Mouse (Mus musculus): ENCODE measurements around the gene Shisa6. TPM values are rescaled to one million over a fixed set of nuclear protein-coding genes. Genes with fewer than 3 reads are reported as not detected.

Shisa6 gene
- polyA plus RNA-seq (2014; fragmentation: Nextera tagmentation; extraction: Ambion mirVana), result 11.6 and 12.4 TPM in 2 replicates

- H3K9ac ChIP-seq (replicated peaks; ENCODE audit: low read depth, low read length), result peak within 1 kb of the TSS; percentile 74
- H3K36me3 ChIP-seq (ENCODE audit: control insufficient read depth, insufficient read depth, low read length), result no peaks in the 10 kb centered on the region
- no peaks in the 10 kb centered on the region for H3K9me3 ChIP-seq (ENCODE audit: control insufficient read depth, low read length)
- WGBS, result 1% methylated on average over 50 of the region's 89 CpGs
- peaks cover 7% of the 10 kb centered on the region; the same call in 1 of the 2 replicates for H3K27me3 ChIP-seq (ENCODE audit: control insufficient read depth, insufficient read depth, low read length)
- peak; percentile 77 for ATAC-seq (ENCODE audit: low read depth)
- peak within 1 kb of the TSS; percentile 69 for H3K27ac ChIP-seq (ENCODE audit: low read depth, low read length)
- peaks cover 8% of the 10 kb centered on the region for H3K4me1 ChIP-seq (ENCODE audit: control insufficient read depth, insufficient read depth, low read length)
- H3K4me3 ChIP-seq (ENCODE audit: low read depth, low read length), result peak within 1 kb of the TSS; percentile 66
- peak within 1 kb of the TSS; percentile 80 for H3K4me2 ChIP-seq (ENCODE audit: low read depth, low read length)
Observed at GRCm38 (mm10) chr11:66525371-66526045, at the start of gene Shisa6. Shisa6 (minus strand) TSS chr11:66525964.

DNA sequence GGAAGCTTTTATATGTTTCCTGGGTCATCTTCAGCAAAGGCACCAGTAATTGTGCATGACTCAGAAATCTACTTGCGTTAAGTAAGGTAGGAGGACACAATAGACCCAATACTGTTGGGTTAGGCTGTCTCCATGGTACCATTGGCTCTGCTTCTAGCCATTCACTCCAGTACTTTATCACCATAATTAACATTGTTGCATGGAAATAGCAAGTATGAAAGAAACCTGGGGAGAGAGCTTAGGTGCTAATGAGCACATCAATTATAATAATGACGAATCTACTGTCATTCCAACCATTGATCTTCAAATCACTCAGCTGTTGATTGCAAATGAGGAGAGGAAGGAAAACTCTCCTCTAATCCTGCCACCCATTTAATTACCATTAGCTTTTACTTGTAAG lies 48.1 kb upstream of the Shisa6 start:
- Histone ChIP-seq H3K4me3 (ENCODE audit: low read depth, low read length) (no peak overlapping the region), H3K4me2 (ENCODE audit: low read depth, low read length) (no peak overlapping the region), H3K9me3 (ENCODE audit: control insufficient read depth, low read length) (no peaks in the 10 kb centered on the region), H3K9ac (replicated peaks; ENCODE audit: low read depth, low read length) (no peak overlapping the region), H3K36me3 (ENCODE audit: control insufficient read depth, insufficient read depth, low read length) (no peaks in the 10 kb centered on the region), H3K27me3 (ENCODE audit: control insufficient read depth, insufficient read depth, low read length) (no peaks in the 10 kb centered on the region), H3K27ac (ENCODE audit: low read depth, low read length) (no peak overlapping the region), H3K4me1 (ENCODE audit: control insufficient read depth, insufficient read depth, low read length) (no peaks in the 10 kb centered on the region)
- WGBS, result 11% methylated on average over 2 of the region's 2 CpGs
- no peak for ATAC-seq (ENCODE audit: low read depth)

DNA sequence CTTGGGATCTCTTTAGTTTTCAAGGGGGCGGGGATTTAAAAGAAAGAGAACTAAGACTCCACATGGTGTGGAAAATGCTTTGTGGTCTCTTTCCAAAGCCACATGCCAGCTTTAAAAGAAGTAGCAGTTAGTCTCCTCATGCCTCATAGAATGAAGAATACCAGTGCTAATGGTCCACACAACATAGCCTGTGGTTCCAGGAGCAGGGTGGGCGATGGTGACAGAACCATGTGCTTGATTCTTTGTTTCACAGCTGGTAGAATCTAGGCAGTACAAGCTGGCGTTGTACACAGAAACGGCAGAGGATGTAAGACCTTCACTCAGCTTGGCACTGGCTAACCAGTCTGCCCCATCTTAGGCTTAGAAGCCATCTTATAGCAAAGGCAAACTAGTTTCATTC lies 43.3 kb upstream of the Shisa6 start:
- no peaks in the 10 kb centered on the region for H3K4me1 ChIP-seq (ENCODE audit: control insufficient read depth, insufficient read depth, low read length)
- H3K4me2 ChIP-seq (ENCODE audit: low read depth, low read length), result no peak overlapping the region
- H3K27me3 ChIP-seq (ENCODE audit: control insufficient read depth, insufficient read depth, low read length), result peaks cover 5% of the 10 kb centered on the region; the same call in 1 of the 2 replicates
- no peaks in the 10 kb centered on the region for H3K36me3 ChIP-seq (ENCODE audit: control insufficient read depth, insufficient read depth, low read length)
- no peak overlapping the region for H3K27ac ChIP-seq (ENCODE audit: low read depth, low read length)
- 45% methylated on average over 4 of the region's 4 CpGs for WGBS
- no peak overlapping the region for H3K4me3 ChIP-seq (ENCODE audit: low read depth, low read length)
- H3K9me3 ChIP-seq (ENCODE audit: control insufficient read depth, low read length), result no peaks in the 10 kb centered on the region
- no peak; the same call in 1 of the 2 replicates for ATAC-seq (ENCODE audit: low read depth)
- no peak overlapping the region for H3K9ac ChIP-seq (replicated peaks; ENCODE audit: low read depth, low read length)

DNA sequence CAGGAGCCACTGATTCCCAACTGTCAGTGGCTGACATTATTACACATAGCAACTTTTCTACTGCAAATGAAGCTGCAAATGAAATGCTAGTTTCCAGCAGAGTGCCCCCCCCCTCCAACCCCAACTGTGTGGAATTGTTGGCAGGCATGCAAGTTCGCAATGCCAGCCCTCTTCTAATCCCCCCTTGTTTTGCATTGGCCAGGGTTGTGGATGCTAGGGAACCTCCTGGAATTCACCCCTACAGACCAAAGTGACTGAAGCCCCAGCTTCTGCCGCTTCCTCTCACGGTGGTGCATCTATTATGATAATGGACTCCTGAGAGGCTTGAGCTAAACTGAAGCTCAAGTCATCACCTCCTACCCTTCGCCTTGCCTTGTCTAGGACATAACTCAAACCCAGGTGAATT lies 42.6 kb upstream of the Shisa6 start:
- peaks cover 5% of the 10 kb centered on the region; the same call in 1 of the 2 replicates for H3K27me3 ChIP-seq (ENCODE audit: control insufficient read depth, insufficient read depth, low read length)
- no peaks in the 10 kb centered on the region for H3K4me1 ChIP-seq (ENCODE audit: control insufficient read depth, insufficient read depth, low read length)
- WGBS, result 13% methylated on average over 4 of the region's 4 CpGs
- no peaks in the 10 kb centered on the region for H3K9me3 ChIP-seq (ENCODE audit: control insufficient read depth, low read length)
- no peak overlapping the region for H3K4me3 ChIP-seq (ENCODE audit: low read depth, low read length)
- H3K4me2 ChIP-seq (ENCODE audit: low read depth, low read length), result no peak overlapping the region
- peak; percentile 56; the same call in 1 of the 2 replicates for ATAC-seq (ENCODE audit: low read depth)
- no peak overlapping the region for H3K27ac ChIP-seq (ENCODE audit: low read depth, low read length)
- no peaks in the 10 kb centered on the region for H3K36me3 ChIP-seq (ENCODE audit: control insufficient read depth, insufficient read depth, low read length)
- no peak overlapping the region for H3K9ac ChIP-seq (replicated peaks; ENCODE audit: low read depth, low read length)

- no peaks in the 10 kb centered on the region for H3K4me1 ChIP-seq (ENCODE audit: control insufficient read depth, insufficient read depth, low read length)
Observed at GRCm38 (mm10) chr11:66567382-66567781, 41.6 kb upstream of the Shisa6 start.

GRCm38 (mm10) chr11:66562274-66562673 lies 36.5 kb upstream of the Shisa6 start:
- Histone ChIP-seq H3K9ac (replicated peaks; ENCODE audit: low read depth, low read length) (no peak overlapping the region), H3K27me3 (ENCODE audit: control insufficient read depth, insufficient read depth, low read length) (0 out of 2 replicates have a peak, but pooled peaks cover 2% of the 10 kb centered on the region), H3K36me3 (ENCODE audit: control insufficient read depth, insufficient read depth, low read length) (no peaks in the 10 kb centered on the region), H3K4me2 (ENCODE audit: low read depth, low read length) (no peak overlapping the region), H3K4me3 (ENCODE audit: low read depth, low read length) (no peak overlapping the region), H3K27ac (ENCODE audit: low read depth, low read length) (no peak overlapping the region), H3K9me3 (ENCODE audit: control insufficient read depth, low read length) (no peaks in the 10 kb centered on the region), H3K4me1 (ENCODE audit: control insufficient read depth, insufficient read depth, low read length) (no peaks in the 10 kb centered on the region)
- WGBS, result 68% methylated on average over 7 of the region's 7 CpGs
- no peak for ATAC-seq (ENCODE audit: low read depth)

More at GRCm38 (mm10) chr11:66567382-66567781, 41.6 kb upstream of the Shisa6 start:
- ATAC-seq (ENCODE audit: low read depth), result no peak
- no peak overlapping the region for H3K27ac ChIP-seq (ENCODE audit: low read depth, low read length)
- WGBS, result 4% methylated on average over 10 of the region's 10 CpGs
- no peaks in the 10 kb centered on the region for H3K36me3 ChIP-seq (ENCODE audit: control insufficient read depth, insufficient read depth, low read length)
- H3K4me2 ChIP-seq (ENCODE audit: low read depth, low read length), result peak overlapping the region; percentile 9; the same call in 1 of the 2 replicates
- H3K9ac ChIP-seq (replicated peaks; ENCODE audit: low read depth, low read length), result no peak overlapping the region
- no peak overlapping the region for H3K4me3 ChIP-seq (ENCODE audit: low read depth, low read length)
- no peaks in the 10 kb centered on the region for H3K9me3 ChIP-seq (ENCODE audit: control insufficient read depth, low read length)
- H3K27me3 ChIP-seq (ENCODE audit: control insufficient read depth, insufficient read depth, low read length), result peaks cover 5% of the 10 kb centered on the region; the same call in 1 of the 2 replicates

- Histone ChIP-seq H3K9ac (replicated peaks; ENCODE audit: low read depth, low read length) (no peak overlapping the region), H3K27ac (ENCODE audit: low read depth, low read length) (no peak overlapping the region), H3K4me2 (ENCODE audit: low read depth, low read length) (no peak overlapping the region), H3K9me3 (ENCODE audit: control insufficient read depth, low read length) (no peaks in the 10 kb centered on the region), H3K4me3 (ENCODE audit: low read depth, low read length) (no peak overlapping the region), H3K27me3 (ENCODE audit: control insufficient read depth, insufficient read depth, low read length) (no peaks in the 10 kb centered on the region), H3K4me1 (ENCODE audit: control insufficient read depth, insufficient read depth, low read length) (no peaks in the 10 kb centered on the region), H3K36me3 (ENCODE audit: control insufficient read depth, insufficient read depth, low read length) (no peaks in the 10 kb centered on the region)
- no peak for ATAC-seq (ENCODE audit: low read depth)
- 70% methylated on average over 1 of the region's 1 CpGs for WGBS
Observed at GRCm38 (mm10) chr11:66537820-66538219, 12.1 kb upstream of the Shisa6 start.

DNA sequence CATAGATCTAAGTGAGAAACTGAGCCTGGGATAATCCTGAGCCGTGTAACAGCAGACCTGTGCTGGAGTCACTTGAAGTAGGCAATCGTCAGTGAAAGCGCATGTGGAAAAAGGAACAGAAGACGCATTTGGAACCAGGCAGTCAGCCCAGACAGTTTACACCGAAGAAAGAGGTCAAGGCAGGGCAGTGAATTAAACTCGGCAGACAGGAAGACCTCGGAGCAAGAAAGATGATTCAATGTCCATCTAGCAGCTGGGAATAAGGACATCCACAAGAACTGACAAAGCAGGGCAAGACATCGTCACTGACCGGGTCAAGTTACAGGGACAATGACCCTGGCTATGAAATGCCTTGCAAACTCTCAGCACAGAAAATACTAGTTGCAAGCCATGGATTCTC lies 10.1 kb upstream of the Shisa6 start:
- no peaks in the 10 kb centered on the region for H3K27me3 ChIP-seq (ENCODE audit: control insufficient read depth, insufficient read depth, low read length)
- H3K4me2 ChIP-seq (ENCODE audit: low read depth, low read length), result no peak overlapping the region
- H3K9ac ChIP-seq (replicated peaks; ENCODE audit: low read depth, low read length), result no peak overlapping the region
- H3K27ac ChIP-seq (ENCODE audit: low read depth, low read length), result no peak overlapping the region
- H3K9me3 ChIP-seq (ENCODE audit: control insufficient read depth, low read length), result no peaks in the 10 kb centered on the region
- H3K36me3 ChIP-seq (ENCODE audit: control insufficient read depth, insufficient read depth, low read length), result no peaks in the 10 kb centered on the region
- ATAC-seq (ENCODE audit: low read depth), result no peak
- no peak overlapping the region for H3K4me3 ChIP-seq (ENCODE audit: low read depth, low read length)
- 82% methylated on average over 9 of the region's 9 CpGs for WGBS
- no peaks in the 10 kb centered on the region for H3K4me1 ChIP-seq (ENCODE audit: control insufficient read depth, insufficient read depth, low read length)

DNA sequence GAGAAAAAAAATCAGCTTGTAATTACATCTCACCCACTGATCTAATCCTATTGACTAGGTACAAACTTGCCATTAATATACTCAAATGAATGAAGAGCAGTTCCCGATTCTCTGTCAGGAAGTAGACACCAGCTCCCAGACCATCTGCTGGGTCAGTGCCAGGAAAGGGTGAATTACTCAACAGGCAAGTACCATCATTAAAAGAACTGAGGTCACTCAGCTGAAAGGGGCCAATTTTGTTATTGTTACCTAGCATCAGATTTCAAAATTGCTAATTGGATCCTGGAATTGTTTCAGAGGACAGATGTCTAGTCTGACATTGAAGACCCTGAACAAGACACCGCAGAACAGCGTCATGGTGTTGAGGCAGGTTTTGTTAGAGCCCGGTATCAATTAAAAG lies 9.4 kb upstream of the Shisa6 start:
- H3K27ac ChIP-seq (ENCODE audit: low read depth, low read length), result no peak overlapping the region
- no peaks in the 10 kb centered on the region for H3K9me3 ChIP-seq (ENCODE audit: control insufficient read depth, low read length)
- H3K36me3 ChIP-seq (ENCODE audit: control insufficient read depth, insufficient read depth, low read length), result no peaks in the 10 kb centered on the region
- no peaks in the 10 kb centered on the region for H3K4me1 ChIP-seq (ENCODE audit: control insufficient read depth, insufficient read depth, low read length)
- ATAC-seq (ENCODE audit: low read depth), result no peak
- 84% methylated on average over 4 of the region's 4 CpGs for WGBS
- no peak overlapping the region for H3K4me3 ChIP-seq (ENCODE audit: low read depth, low read length)
- H3K9ac ChIP-seq (replicated peaks; ENCODE audit: low read depth, low read length), result no peak overlapping the region
- no peak overlapping the region for H3K4me2 ChIP-seq (ENCODE audit: low read depth, low read length)
- no peaks in the 10 kb centered on the region for H3K27me3 ChIP-seq (ENCODE audit: control insufficient read depth, insufficient read depth, low read length)

Data from neural tube, embryonic 14.5 days (tissue).